Mouse (Mus musculus): ENCODE results near the gene Gm5726. TPM values are rescaled to one million over a fixed set of nuclear protein-coding genes. Genes with fewer than 3 reads are reported as not detected.
"Not testable (repeated sequence)": the region's sequence is repeated elsewhere in the genome, so short reads cannot be mapped to it uniquely, and the experiment has no call there.

The Gm5726 gene
- polyA plus RNA-seq (2014; fragmentation: Nextera tagmentation; extraction: Ambion mirVana) = not detected in 2 replicates

DNA sequence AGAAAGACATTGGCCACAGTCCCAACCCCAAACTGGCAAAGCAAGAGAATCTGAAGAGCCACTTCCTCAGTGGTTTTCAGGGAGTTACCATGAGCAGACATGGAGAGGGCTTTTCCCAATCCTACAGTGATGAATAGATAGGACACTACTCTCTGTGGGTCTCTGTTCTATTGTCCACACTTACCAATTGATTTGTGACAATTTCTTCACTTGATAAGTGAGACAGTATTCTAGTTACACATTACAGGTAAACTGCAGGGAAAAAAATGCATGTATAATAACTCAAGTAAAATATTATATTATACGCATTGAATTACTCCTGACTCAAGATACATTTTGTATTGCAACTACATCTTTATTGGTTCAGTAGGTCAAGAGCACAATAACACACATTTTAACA, at the start of gene Gm5726:
Gene Gm5726 (minus strand): TSS at position 101 of the 400 bp plus-strand sequence.
- H3K4me2 ChIP-seq (ENCODE audit: low read depth, low read length); ATAC-seq (ENCODE audit: low read depth); H3K9ac ChIP-seq (ENCODE audit: low read depth, low read length); H3K4me1 ChIP-seq (ENCODE audit: control insufficient read depth, insufficient read depth, low read length); H3K4me3 ChIP-seq (ENCODE audit: low read depth, low read length); DNase-seq (ENCODE audit: low spot score); H3K36me3 ChIP-seq (ENCODE audit: control insufficient read depth, insufficient read depth, low read length); H3K27me3 ChIP-seq (replicated peaks; ENCODE audit: control insufficient read depth, insufficient read depth, low read length); H3K27ac ChIP-seq (replicated peaks; ENCODE audit: low read depth, low read length); H3K9me3 ChIP-seq (ENCODE audit: control insufficient read depth, low read length): not testable (repeated sequence)
- no CpG with 5 or more reads among the region's 1 CpGs for WGBS

DNA sequence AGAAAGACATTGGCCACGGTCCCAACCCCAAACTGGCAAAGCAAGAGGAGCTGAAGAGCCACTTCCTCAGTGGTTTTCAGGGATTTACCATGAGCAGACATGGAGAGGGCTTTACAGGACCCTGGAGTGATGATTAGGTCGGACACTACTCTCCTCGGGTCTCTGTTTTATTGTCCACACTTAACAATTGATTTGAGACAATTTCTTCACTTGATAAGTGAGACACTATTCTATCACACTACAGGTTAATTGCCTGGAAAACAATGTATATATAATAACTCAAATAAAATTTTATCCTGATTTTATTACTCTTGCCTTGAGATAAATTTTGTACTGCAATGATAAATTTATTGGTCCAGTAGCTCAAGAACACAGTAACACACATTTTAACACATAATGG, 30.6 kb upstream of the Gm5726 start, which contains the start of gene Gm4141:
Gene Gm4141 (minus strand): TSS at position 101 of the 400 bp plus-strand sequence.
- not testable (repeated sequence) for ATAC-seq (ENCODE audit: low read depth); H3K27ac ChIP-seq (replicated peaks; ENCODE audit: low read depth, low read length); H3K9ac ChIP-seq (ENCODE audit: low read depth, low read length); DNase-seq (ENCODE audit: low spot score); H3K4me2 ChIP-seq (ENCODE audit: low read depth, low read length); H3K27me3 ChIP-seq (replicated peaks; ENCODE audit: control insufficient read depth, insufficient read depth, low read length); H3K36me3 ChIP-seq (ENCODE audit: control insufficient read depth, insufficient read depth, low read length); H3K4me1 ChIP-seq (ENCODE audit: control insufficient read depth, insufficient read depth, low read length); H3K4me3 ChIP-seq (ENCODE audit: low read depth, low read length); H3K9me3 ChIP-seq (ENCODE audit: control insufficient read depth, low read length)
- no CpG with 5 or more reads among the region's 3 CpGs for WGBS

DNA sequence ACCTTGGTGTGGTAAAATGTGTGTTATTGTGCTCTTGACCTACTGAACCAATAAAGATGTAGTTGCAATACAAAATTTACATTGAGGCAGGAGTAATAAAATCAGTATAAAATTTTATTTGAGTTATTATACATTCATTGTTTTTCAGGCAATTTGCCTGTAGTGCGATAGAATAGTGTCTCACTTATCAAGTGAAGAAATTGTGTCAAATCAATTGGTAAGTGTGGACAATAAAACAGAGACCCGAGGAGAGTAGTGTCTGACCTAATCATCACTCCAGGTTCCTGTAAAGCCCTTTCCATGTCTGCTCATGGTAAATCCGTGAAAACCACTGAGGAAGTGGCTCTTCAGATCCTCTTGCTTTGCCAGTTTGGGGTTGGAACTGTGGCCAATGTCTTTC, 12.0 kb downstream of the Gm5726 start, which contains the start of gene Vmn1r104:
Gene Vmn1r104 (plus strand): TSS at position 301 of the 400 bp plus-strand sequence.
- H3K4me1 ChIP-seq (ENCODE audit: control insufficient read depth, insufficient read depth, low read length); H3K9me3 ChIP-seq (ENCODE audit: control insufficient read depth, low read length); H3K27ac ChIP-seq (replicated peaks; ENCODE audit: low read depth, low read length); ATAC-seq (ENCODE audit: low read depth); H3K36me3 ChIP-seq (ENCODE audit: control insufficient read depth, insufficient read depth, low read length); H3K9ac ChIP-seq (ENCODE audit: low read depth, low read length); H3K4me2 ChIP-seq (ENCODE audit: low read depth, low read length); DNase-seq (ENCODE audit: low spot score); H3K27me3 ChIP-seq (replicated peaks; ENCODE audit: control insufficient read depth, insufficient read depth, low read length); H3K4me3 ChIP-seq (ENCODE audit: low read depth, low read length): not testable (repeated sequence)
- WGBS = no CpG with 5 or more reads among the region's 3 CpGs

DNA sequence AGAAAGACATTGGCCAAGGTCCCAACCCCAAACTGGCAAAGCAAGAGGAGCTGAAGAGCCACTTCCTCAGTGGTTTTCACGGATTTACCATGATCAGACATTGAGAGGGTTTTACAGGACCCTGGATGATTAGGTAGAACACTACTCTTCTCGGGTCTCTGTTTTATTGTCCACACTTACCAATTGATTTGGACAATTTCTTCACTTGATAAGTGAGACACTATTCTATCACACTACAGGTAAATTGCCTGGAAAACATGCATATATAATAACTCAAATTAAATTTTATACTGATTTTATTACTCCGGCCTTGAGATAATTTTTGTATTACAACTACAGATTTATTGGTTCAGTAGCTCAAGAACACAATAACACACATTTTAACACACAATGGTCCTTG, 35.1 kb downstream of the Gm5726 start, which contains the start of gene Vmn1r103:
Gene Vmn1r103 (minus strand): TSS at position 101 of the 400 bp plus-strand sequence.
- H3K9ac ChIP-seq (ENCODE audit: low read depth, low read length); H3K4me1 ChIP-seq (ENCODE audit: control insufficient read depth, insufficient read depth, low read length); H3K27ac ChIP-seq (replicated peaks; ENCODE audit: low read depth, low read length); H3K36me3 ChIP-seq (ENCODE audit: control insufficient read depth, insufficient read depth, low read length); H3K4me3 ChIP-seq (ENCODE audit: low read depth, low read length); H3K9me3 ChIP-seq (ENCODE audit: control insufficient read depth, low read length); H3K4me2 ChIP-seq (ENCODE audit: low read depth, low read length); ATAC-seq (ENCODE audit: low read depth); DNase-seq (ENCODE audit: low spot score); H3K27me3 ChIP-seq (replicated peaks; ENCODE audit: control insufficient read depth, insufficient read depth, low read length): not testable (repeated sequence)
- no CpG with 5 or more reads among the region's 3 CpGs for WGBS

Other genes starting within 250 kb of the Gm5726 start
- not detected in 2 replicates for gene Gm4133, start 211.7 kb downstream of the Gm5726 start, polyA plus RNA-seq (2014; fragmentation: Nextera tagmentation; extraction: Ambion mirVana)
- not detected in 2 replicates for gene Gm5728, start 170.3 kb downstream of the Gm5726 start, polyA plus RNA-seq (2014; fragmentation: Nextera tagmentation; extraction: Ambion mirVana)
- not detected in 2 replicates for gene Vmn1r100, start 127.8 kb downstream of the Gm5726 start, polyA plus RNA-seq (2014; fragmentation: Nextera tagmentation; extraction: Ambion mirVana)
- gene Vmn1r101, start 103.2 kb downstream of the Gm5726 start, polyA plus RNA-seq (2014; fragmentation: Nextera tagmentation; extraction: Ambion mirVana) = not detected in 2 replicates
- gene Gm10670, start 70.8 kb downstream of the Gm5726 start, polyA plus RNA-seq (2014; fragmentation: Nextera tagmentation; extraction: Ambion mirVana) = not detected in 2 replicates
- not detected in 2 replicates for gene Vmn1r103, start 35.2 kb downstream of the Gm5726 start, polyA plus RNA-seq (2014; fragmentation: Nextera tagmentation; extraction: Ambion mirVana)
- gene Vmn1r104, start 11.9 kb downstream of the Gm5726 start, polyA plus RNA-seq (2014; fragmentation: Nextera tagmentation; extraction: Ambion mirVana) = not detected in 2 replicates
- gene Gm4141, start 30.5 kb upstream of the Gm5726 start, polyA plus RNA-seq (2014; fragmentation: Nextera tagmentation; extraction: Ambion mirVana) = not detected in 2 replicates
- gene Gm4513, start 53.3 kb upstream of the Gm5726 start, polyA plus RNA-seq (2014; fragmentation: Nextera tagmentation; extraction: Ambion mirVana) = not detected in 2 replicates
- gene Vmn1r107, start 123.2 kb upstream of the Gm5726 start, polyA plus RNA-seq (2014; fragmentation: Nextera tagmentation; extraction: Ambion mirVana) = not detected in 2 replicates
- gene Vmn1r111, start 157.5 kb upstream of the Gm5726 start, polyA plus RNA-seq (2014; fragmentation: Nextera tagmentation; extraction: Ambion mirVana) = not detected in 2 replicates
- gene Gm10668, start 184.9 kb upstream of the Gm5726 start, polyA plus RNA-seq (2014; fragmentation: Nextera tagmentation; extraction: Ambion mirVana) = not detected in 2 replicates
- not detected in 2 replicates for gene Vmn1r112, start 225.4 kb upstream of the Gm5726 start, polyA plus RNA-seq (2014; fragmentation: Nextera tagmentation; extraction: Ambion mirVana)
- not detected in 2 replicates for gene Vmn1r113, start 241.5 kb upstream of the Gm5726 start, polyA plus RNA-seq (2014; fragmentation: Nextera tagmentation; extraction: Ambion mirVana)

Measured in embryonic facial prominence, embryonic 14.5 days (tissue).